Mouse (Mus musculus) embryo, embryonic 10 days (tissue): ENCODE data around the gene Kdm4b.
A peak's percentile ranks its signal among the peaks of the same experiment; 100 is the strongest.

Source experiments
- DNase-seq: peaks from one replicate; pipeline ENCODE4 v3.0.0-alpha.2; 2015; ENCODE audit warnings: low spot score

Gene Kdm4b

DNA sequence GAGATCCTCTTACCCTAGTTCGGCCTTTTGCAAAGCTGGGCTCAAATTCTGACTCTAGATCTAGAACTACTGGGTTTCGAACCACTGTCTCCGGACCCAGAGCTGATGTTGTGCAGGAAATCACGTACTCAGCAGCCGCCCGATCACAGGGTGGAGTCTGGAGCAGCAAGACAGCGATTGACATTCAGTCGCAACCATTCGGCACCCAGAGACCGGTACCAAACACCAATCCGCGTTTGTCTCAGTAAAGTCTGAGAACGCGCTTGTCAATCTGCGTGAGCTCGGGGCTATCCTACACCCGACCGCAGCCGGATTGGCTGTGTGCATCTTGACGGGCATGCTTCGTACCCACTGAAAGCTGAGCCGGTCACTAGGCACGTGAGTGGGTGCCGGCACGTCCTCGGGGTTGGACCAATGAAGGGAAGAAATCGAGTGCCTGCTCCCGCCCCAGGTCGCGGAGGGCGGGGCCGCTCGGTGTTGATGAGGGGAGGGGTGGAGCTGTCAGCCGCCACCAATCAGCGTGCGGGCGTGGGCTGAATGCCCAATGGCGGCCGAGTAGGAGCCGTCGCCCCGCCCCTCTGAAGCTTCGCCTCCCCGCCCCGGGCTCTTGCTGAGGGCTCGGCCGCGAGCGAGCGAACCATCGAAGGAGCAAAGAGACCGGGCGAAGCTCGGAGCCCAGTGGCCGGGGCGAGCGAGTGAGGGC is at the start of gene Kdm4b:
Kdm4b (plus strand) TSS at position 613 of the 703 bp plus-strand sequence.
- peak; percentile 99 for DNase-seq

DNA sequence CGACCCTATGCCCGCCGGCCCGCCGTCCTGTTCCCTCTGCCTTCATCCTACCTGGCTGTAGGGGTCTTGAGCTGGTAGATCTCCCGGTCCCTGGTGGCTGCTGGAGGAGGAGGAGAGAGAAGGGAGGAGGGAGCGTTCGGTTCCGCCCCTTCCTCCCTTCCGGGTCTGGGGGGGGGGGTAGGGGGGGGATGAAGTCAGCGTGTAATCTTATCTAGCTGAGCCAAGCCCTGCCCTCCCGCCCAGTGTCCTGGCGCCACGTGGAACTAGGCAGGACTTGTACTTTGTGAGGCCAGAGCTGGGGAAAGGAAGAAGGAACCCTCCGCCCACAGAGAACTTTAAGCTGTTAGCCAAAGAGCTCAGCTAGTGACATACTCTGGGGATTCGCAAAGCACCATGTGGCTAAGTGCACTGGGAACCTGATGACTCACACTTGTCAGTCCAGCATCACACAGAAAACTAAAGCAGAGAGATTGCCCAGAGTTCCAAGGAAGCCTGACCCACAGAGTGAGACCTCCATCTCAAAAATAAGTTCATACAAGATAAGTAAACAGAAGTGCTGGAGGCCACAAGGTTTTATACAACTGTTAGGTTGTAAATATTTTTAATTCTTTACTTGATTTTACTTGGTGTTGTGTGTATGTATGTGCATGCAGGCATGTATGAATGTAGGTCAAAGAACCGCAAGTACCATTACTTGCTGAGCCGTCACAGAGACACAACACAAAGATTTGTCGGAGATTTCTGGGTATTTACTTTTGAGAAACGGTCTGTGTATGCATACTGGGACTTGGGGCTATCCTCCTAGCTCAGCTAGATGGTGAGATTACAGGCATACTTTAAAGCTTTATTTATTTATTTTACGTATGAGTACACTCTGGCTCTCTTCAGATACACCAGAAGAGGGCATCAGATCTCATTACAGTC is 49.0 kb upstream of the Kdm4b start, which contains the start of gene Ticam1:
Ticam1 (minus strand) TSS at position 144 of the 924 bp plus-strand sequence.
- peak; percentile 97 for DNase-seq

- DNase-seq, result peak; percentile 57
Observed at GRCm38 (mm10) chr17:56277567-56277893, 48.3 kb upstream of the Kdm4b start.

DNA sequence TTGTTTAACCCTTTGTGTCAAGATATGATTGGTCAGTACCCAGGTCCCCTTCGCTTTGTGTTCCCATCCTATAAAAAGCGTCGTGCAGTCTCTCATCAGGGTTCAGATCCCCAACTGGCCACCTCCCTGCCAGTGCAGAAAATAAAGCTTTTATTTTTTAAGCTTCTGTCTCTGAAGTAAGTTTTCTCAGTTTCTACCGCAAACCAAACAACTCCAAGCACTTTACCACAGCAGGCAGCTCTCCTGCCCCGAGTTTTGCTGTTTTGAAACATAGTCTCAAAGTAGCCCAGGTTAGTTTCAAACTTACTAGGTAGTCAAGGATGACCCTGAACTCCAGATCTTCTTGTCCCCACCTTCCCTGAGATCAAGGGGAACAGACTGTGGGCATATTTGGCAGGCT is 47.5 kb upstream of the Kdm4b start:
- no peak for DNase-seq

DNA sequence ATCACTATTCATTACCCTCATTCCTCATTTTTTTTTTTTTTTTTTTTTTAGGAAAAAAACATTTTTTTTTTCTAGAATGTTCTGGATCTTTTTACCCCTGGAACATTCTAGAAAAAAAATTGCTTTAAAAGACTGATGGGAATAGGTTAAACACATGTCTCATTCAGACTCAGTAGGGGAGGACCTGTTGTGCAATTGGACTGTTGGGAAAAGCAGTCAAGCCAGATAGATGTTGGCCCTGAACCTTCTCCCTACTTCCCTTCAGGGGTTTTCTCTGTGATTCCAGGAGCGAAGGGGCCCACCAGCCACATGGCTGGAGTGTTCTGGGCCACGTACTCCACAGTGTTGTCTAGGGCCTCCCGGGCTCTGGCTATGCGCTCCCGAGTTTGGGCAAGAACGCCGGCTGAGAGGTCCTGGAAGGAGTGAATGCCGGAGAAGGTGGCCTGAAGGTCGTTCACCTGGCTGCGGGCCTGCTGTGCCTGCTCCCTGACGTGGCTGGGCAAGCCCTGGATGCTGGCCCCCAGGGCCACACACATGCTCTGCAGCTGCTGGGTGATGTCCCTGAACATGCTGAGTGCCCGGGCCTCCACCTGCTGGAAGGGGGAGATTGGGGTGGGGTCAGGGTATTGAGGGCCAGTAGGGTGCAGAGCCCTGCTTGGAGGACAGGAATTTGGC is 46.2 kb upstream of the Kdm4b start:
- no peak for DNase-seq

DNA sequence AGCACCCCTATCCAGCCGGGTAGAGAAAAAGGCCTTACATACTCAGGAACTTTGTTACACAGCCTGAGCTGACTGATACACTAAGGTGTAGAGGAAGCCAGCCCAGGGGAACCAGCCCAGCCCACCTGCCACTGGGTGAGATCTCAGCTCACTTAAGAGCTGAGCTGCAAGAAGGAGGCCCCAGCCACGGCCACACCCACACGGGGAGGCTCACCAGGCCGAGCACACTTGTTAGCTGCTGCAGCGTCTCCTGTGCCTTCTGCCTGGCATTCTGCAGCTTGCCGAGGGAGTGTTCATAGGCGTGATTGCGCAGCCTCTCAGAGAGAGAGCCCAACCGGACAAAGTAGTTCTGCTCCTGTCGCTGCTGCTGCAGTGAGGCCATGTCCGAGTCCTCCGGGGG is 44.7 kb upstream of the Kdm4b start:
- no peak for DNase-seq

DNA sequence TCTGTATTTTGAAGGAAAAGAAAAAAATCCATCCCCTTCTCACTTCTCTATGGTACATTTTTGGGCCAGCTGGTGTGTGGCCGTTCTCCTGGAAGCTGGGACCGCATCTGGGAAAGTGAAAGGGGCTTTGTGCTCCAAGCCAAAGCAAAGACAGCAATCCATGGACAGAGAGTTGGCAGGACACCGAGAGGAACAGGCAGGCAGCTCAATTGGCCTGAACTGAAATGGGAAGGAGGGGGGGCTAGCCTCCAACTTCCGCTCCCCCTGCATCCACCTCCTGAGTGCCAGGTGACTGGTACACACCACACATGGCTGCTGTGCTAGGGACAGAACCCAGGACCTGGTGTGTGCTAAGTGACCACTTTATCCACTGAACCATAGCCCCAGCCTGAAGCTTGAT is 43.1 kb upstream of the Kdm4b start:
- DNase-seq, result no peak

DNA sequence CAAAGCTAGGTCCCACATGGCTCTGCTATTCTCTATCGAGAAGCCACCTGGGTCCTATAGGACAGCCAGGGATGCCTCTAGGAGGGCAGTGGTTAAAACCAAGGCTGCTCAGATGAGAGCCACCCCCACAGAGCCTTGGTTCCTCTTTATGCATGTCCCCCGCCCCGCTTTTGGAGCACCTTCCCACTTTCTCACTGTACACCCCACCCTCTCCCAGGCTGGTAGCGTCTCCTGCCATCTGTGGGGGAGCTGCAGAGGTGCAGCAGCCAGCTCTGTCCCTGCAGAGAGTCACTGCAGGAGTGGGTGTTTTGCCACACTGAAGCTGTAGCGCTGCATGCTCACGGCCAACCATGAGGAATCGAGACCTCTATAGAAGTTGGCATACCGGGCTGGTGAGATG is 42.5 kb upstream of the Kdm4b start:
- DNase-seq, result no peak

DNA sequence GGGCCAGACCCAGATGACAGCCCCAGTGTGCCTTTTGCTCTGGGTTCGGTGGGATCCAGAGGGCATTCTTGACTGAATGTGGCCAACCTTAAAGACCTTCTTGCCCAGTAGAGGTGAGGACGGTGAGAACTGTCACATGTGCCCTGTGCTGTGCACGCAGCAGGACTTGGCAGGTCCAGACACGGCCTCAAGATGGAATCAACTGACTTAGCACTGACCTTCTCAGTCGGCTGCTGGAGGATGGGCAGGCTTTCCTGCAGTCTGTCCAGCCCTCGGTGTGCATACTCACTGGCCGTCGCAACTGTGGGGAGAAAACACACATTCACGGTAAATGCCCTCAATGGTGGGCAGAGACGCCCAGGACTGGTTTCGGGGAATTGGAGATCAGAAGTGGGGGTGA is 39.9 kb upstream of the Kdm4b start:
- no peak for DNase-seq

GRCm38 (mm10) chr17:56287830-56288229 is 38.0 kb upstream of the Kdm4b start:
- no peak for DNase-seq

GRCm38 (mm10) chr17:56288866-56289265 is 37.0 kb upstream of the Kdm4b start:
- DNase-seq, result no peak

- DNase-seq, result peak; percentile 73
Observed at GRCm38 (mm10) chr17:56289371-56290331, 36.2 kb upstream of the Kdm4b start.

DNA sequence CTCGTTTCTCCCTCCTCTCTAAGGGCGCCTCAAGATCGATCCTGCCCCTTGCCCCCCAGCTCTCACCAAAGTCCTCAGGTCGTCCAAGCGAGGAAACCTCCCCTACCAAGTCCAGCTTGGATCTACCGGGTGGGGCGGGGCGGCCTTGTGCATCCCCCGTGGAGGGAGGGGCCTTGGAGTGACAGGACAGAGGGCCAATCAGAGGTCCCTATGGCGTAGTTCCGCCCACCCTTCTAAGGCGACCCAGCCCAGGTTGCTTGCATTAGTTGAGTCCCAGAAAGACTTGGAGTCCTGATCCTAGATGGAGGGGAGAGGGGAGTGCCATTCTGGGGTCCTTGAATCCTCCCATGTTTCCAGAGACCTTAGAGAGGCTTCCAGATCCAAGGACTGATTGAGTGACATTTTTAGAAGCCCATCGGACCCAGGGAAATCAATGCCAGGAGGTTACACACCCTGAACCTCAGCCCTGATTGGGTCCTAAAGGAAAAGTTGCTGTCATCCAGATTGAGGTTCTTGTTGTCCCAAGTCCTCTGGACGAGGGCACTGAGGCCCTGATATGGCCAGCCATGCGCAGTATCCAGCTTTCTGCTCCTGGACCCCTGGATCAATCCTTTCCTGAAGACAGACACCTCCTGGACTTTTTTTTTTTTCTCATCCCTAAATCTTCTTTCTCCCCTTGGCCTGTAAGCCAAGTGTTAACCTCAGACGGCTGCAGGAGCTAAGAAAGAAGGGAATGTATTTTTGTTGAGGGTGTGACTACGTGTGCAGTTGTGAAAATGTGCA is 35.3 kb upstream of the Kdm4b start:
- DNase-seq, result peak; percentile 96

GRCm38 (mm10) chr17:56291171-56291511 is 34.7 kb upstream of the Kdm4b start:
- peak; percentile 93 for DNase-seq

DNA sequence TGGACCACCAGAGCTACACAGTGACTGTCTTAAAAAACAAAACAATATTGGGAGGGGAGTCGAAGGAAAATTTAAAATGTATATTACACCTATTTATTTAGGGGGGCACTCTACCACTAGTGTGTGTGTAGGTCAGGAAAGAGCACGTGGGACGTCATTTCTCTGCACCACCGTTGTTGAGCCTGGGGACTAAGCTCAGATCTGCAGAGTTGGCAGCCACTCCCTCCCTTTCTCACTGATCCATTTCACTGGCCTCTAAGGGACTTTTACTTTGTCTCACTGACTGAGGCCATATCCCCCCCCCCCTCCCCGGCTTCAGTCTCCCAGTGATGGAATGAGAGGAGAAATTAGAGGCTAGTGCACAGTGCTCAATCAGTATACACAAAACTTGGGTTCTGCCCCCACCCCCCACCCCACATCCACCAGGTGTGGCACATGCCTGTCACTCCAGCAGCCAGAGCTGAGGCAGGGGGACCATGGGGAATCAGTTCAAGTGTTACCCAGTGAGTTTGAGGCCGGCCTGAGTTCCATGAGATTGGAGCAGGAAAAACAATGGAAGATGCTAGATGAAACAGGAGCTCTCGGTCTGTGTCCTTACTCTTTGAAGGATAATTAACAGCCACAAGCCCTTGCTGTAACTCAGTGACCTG is 33.9 kb upstream of the Kdm4b start:
- no peak for DNase-seq

DNA sequence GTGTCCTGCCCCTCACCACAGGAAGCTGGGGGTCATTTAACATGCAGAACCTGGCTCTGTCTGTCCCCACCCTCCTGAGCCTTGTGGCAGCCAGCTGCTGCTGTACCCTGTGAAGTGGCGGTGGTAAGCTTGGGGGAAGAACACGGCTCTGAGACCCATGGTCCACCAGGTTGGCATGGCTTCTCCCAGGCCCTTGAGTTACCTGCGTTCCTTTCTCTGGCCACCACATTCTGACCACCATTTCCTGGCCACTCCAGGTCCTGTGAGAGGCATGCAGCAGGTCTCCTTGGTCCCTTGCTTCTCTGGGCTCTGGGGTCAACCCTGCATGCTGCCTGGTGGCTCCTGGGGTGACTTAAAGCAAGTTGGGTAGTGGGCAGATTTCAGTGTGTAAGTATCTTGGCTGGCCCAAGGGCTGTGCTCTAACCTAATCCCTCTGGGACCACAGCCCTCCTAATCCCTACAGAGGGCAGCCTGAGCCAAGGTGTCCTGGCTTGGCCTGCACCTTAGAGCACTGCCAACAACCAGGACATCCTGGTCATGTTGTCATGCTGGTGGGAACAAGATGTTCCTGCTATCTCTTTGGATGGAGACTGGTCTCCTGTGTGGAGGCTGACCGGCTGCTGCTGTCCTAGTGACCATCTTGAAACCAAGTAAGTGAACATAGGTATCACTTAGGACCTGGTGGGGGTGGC is 33.2 kb upstream of the Kdm4b start, which contains the start of gene Plin3:
Plin3 (minus strand) TSS at position 343 of the 692 bp plus-strand sequence.
- no peak for DNase-seq

GRCm38 (mm10) chr17:56293291-56293690 is 32.6 kb upstream of the Kdm4b start:
- DNase-seq, result no peak

DNA sequence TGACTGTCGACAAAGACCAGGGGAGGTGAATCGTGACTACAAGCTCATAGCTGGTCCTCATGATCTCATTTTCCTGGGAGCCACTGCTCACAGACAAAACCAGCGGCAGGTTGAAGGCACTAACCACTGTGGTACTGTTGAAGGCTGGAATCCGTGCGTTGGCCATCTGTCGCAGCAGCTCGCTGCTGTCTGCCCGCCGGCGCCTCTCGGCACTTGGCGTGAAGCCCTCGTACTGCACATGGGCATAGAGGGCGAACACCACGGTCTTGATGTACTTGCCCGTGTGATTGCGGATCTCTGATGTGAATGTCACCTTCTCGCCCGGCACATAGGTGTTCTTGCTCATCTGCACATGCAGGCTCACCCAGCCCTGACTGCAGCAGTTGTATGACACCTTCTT is 31.6 kb upstream of the Kdm4b start:
- DNase-seq, result no peak

DNA sequence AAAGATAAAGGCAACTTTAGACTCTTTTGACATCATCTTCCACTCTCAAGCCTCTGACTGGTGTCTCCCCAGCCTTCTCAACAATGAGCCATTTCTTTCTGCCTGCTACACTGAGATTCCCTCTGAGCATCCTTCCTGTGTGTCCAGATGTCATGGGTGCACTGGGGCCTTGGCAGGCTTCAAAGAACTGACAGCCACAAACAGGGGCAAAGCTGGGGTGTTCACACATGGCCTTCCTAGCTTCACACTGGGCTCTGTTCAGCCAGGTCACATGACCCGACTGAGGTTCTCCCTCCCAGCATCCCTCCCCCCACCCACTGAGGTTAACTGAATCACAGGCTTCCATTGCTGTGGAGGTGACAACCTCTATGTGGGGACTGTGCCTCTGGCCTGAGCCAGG is 29.7 kb upstream of the Kdm4b start:
- no peak for DNase-seq

GRCm38 (mm10) chr17:56298238-56298637 is 27.6 kb upstream of the Kdm4b start:
- DNase-seq, result no peak
